Mouse (Mus musculus): ENCODE measurements at regions not wholly inside any gene's neighbourhood (a gene's known extent, or its start where the extent isn't known, plus 50 kb on each side); places are given as distances from the start of the nearest gene placed in this dataset.
A peak's percentile ranks its signal among the peaks of the same experiment; 100 is the strongest.

DNA sequence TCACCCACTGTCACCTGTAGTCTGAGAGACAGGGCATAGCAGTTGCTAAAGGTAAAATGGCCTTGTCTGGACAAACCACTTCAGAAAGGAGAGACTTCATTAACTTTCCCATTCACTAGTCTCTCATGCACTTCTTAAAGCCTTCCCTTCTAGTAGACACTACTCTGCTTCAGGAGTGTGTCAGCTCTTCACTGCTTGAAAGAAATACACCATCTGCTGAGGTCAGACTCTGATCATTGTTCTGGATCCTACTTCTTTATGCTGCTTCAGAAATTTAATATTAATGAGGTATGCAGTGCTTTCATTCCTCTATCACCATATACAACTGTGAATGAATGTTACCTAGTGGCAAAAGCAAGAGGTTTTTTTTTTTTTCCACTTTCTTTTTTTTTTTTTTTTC, 277.2 kb upstream of the Hs3st5 start:
- no peak for DNase-seq (ENCODE audit: low spot score)

DNA sequence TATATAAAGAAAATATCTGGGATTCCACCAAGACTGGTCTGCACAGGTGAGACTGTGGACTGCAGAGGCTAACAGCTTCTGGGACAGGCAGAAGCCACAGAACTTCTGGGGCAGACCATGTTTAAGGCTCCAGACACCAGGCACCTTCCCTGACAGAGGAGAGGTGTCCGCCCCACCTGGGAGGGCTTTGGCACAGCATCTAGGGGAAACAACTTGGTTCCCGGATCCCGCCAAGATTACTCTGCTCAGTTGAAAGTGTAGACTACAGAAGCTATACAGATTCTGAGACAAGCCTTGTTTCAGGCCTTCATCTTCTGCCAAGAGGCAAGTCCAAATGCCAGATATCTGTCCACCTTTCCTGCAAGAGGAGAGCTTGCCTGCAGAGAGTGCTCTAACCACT, 267.1 kb upstream of the Hs3st5 start:
- no peak for DNase-seq (ENCODE audit: low spot score)

DNA sequence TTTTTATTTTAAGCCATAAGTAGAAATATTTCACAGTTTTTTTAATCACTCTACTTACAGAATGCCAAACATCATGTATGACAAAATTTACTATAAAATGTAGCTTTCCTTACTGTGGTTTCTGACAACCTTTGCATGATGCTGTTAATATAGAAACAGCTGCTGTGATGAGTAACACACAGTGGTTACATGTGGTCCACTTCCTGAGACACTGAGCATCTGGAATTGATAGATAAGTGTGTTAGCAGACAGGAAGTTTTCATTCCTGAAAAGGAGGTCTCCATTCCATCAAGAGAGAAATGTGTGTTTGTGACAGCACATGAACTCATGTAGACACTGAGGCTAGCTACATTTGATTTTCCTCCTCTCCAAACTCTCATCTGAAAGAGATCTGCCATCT, 258.2 kb upstream of the Hs3st5 start:
- peak; percentile 14 for DNase-seq (ENCODE audit: low spot score)

All from embryo, embryonic 10.5 days (tissue).